Mouse (Mus musculus) ovary, postnatal 14 days (tissue): ENCODE results near the gene Slc38a10.

Experiments used
- DNase-seq: peaks from one replicate; pipeline ENCODE4 v3.0.0; 2022; ENCODE audit warnings: low spot score

Slc38a10 gene

DNA sequence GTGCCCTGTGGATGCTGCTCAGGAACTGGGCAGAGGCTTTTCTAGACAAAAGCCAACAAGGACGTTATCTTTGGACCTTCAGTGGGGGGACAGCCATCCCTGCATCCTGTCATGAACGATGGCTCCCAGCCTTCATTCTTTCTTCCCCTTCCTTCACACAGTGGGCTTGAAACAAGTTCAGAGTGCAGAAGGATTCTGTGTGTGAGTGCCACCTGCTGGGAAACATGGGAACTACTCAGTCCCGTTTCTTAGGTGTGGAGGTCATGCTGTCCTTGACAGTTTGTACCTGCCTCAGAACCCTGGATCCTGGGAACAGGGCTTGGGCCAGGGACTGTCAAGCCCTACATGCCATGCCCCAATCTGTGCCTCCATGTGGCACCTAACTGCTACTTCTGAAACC lies 50.1 kb downstream of the Slc38a10 start:
- peak; percentile 51 for DNase-seq

DNA sequence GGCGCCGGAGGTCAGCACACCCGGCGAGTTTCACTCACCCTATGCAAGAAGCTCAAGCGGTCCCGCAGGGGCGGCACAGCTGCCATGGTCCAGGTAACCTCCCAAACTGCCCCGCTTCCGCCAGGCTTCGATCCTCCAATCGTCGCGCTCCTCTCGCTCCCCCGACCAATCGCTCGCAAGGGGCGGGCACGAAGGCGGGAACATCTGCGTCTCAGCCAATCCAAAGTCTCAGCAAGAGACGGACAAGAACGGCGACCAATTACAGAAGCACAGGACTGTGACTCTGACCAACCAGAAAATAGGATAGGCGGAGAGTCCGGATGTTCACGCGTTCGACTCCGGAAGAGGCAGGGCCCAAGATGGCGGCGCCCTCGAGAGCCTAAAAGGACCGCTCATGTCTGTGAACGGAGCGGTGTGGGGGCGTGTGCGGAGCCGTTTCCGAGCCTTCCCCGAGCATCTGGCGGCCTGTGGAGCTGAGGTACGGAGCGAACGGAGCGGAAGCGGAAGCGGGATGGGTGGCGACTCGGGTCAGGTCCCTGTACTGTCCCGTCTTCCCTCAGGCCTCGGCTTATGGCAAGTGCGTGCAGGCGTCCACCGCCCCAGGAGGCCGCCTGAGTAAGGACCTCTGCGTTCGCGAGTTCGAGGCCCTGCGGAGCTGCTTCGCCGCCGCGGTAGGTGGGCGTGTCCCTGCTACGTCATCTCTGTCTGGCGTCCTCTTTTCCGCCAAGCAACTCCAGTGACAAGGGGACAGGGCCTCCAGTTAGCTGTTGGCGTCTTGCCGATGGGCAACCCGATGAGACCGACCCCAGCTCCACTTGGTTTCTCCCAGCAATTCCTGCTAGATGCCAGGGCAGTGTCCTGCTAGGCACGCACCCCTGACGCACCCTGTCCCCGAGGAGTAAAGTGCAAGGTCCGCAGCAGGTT lies 52.3 kb downstream of the Slc38a10 start, which contains the start of the genes Tepsin and Ndufaf8:
Gene Tepsin, minus strand, starts transcription at position 144 of the 924 bp plus-strand sequence.
Gene Ndufaf8, plus strand, starts transcription at position 341 of the 924 bp plus-strand sequence.
- DNase-seq = peak; percentile 100

DNA sequence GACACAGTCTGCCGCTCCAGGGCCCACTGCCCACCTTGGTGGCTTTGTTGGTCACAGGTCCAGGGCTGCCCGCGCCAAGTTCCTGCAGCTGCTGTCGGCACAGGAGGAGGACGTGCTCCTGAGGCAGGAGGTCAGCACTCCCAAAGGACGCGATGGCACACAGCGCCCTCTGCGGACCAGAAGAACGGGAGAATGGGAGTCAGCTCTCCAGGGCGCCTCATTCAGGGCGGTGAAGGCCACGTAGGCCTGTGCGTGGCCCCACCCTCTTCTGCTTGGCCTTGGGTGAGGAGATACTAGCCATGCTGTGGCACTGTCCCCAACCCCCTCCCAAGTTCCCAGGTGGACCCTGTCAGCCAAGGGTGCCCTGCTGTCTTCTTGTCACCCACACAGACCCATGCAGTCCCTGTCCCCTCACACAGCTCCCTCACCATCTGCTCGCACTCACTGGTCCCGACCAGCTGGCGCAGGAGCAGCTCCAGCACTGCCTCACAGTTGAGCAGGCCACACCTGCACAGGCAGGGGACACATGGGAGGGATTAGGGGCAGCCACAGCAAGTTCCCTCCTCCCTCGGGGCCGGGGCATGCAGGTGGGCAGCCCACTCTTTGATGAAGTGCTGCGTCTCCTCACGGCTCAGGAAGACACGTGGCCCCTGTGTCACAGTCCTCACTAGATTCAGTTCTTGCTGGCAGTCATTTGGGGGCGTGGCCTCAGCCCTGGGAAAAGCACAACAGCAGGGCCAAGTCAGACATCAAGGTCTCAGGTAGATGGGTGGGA lies 58.1 kb downstream of the Slc38a10 start:
- DNase-seq = no peak

DNA sequence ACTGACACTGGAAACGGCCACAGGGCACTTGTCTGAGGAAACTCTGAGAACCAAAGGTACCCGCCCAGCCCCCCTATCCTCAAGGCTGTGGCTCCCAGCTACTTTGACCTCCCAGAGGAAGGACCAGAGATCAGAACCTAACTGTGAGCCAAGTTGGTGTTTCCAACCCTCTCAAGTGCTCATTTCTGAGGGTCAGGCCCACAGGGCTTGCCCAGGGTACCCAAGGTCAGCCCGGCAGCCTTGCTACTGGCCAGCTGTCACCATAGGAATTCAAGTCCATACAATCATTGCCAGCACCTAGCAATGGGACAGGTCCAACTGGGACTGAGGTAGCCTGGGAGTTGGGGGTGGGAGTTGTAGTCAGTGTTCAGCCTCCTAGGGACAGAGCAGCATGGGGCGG lies 60.5 kb downstream of the Slc38a10 start:
- no peak for DNase-seq

DNA sequence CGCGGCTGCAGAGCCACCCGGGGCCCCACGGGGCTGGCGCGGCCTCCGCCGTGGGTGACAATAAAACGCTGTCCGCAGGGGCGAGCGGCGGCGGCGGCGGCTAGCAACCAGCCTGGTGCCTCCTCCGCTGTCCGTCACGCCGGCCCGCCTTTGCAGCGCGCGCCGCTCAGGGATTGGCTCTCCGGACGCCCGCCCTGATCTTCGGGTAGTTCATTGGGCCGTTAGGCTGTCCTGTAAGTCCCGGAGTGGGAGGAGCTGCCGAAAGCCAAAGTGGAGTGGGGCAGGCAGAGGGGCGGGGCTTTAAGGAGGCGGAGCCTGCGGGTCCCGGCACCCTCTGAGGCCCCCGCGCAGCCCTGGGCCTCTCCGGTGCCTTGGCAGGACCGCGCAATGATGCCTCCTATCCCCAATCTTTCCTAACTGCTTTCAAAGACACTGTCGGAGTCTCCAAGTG lies 64.4 kb downstream of the Slc38a10 start, which contains the start of gene Cep131:
Gene Cep131, minus strand, starts transcription at position 126 of the 451 bp plus-strand sequence.
- peak; percentile 94 for DNase-seq

DNA sequence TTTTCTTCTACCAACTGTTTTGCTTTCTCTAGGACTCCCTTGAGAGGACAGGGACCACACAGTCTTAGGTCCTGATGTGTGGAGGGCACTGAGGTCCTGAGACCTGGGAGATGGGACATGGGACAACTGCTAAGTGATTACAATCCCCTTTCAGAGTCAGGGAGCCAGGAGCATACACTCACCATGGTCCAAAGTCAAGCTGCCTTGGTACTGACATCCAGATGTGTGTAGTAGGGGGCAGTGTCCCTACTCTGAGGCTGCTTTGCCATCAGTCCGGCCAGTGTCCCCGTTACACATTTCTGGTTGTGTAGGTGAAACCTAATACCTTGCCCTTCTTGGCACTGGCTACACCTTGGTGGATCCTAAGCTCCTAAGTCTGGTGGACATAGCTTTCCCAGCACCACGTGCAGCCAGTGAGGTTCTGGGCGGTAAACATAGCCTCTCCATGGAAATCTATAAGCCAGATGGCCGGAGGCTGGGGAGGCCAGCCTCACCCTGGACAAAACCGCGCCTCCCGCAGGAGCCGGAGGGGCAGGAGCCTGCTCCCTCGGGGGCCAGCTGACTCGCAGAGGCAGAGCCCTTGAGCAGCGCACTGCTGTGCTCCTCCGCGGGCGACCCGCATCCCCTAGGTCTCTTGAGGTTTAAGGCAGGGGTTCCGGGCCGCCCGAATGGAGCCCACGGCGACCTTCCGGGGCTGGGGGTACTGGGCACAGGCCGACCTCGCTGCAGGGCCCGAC lies 65.1 kb downstream of the Slc38a10 start:
- DNase-seq = peak; percentile 24

DNA sequence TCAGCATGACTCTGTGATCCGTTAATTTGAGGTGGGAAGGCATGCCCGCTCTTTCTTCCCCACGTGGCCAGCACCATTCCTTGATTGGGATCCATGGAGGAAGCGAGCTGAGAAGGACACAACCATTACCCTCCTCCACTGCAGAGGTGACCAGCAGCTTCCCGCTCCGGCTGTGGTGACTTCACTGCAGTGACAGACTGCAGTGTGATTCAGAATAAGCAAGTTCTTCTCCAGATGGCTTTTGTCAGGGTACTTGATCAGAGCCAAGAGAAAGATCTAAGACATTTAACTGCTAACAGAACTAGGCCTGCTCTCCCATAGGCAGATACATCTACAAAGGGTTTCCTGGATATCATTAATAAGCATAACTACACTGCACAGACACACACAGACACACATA lies 70.9 kb downstream of the Slc38a10 start:
- DNase-seq = no peak

DNA sequence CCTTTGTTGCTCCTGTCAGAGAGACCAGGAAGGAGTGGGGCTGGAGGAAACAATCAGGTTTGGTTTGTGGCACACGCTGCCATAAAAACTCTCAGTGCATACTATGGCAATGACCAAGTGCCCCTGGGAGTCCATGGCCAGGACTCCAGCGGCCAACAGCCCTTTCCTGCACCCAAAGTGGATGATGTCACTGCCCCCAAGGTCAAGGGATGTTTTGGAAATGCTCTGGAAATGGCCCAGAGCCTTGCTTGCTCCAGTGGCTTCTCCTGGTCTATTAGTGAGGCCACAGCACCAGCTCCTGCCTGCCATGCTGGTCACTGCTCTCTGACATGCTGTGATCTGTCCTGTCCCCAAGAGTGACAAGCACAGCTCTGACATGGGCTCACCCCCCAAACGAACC lies 75.0 kb downstream of the Slc38a10 start:
- DNase-seq = no peak

DNA sequence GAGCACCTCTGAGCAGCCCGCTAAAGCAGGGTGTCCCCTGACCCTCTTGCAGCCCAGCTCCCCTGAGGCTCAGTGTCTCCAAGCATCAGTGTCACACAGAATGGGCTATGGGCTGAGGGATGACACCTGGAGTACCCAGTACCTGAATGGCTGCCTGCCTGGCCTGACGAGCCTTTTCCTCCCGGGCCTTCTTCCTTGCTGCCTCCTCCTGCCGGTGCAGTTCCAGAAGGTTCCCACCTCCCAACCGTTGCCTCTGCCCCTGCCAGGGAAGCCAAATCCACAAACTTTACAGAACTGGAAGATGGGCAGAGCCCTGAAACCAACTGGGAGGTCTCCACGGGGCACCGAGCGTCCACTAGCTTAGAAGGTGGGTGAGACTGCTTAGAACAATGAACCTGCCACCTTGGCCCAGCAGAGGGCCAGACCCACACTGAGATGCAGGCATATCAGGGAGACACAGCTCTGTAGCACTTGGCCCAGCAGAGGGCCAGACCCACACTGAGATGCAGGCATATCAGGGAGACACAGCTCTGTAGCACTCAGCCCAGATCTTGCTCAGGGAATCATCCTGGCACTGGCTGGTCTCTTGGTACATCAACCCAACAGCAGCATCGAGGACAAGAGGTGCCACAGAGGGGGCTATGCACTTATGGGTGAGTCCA lies 78.0 kb downstream of the Slc38a10 start:
- DNase-seq = no peak

DNA sequence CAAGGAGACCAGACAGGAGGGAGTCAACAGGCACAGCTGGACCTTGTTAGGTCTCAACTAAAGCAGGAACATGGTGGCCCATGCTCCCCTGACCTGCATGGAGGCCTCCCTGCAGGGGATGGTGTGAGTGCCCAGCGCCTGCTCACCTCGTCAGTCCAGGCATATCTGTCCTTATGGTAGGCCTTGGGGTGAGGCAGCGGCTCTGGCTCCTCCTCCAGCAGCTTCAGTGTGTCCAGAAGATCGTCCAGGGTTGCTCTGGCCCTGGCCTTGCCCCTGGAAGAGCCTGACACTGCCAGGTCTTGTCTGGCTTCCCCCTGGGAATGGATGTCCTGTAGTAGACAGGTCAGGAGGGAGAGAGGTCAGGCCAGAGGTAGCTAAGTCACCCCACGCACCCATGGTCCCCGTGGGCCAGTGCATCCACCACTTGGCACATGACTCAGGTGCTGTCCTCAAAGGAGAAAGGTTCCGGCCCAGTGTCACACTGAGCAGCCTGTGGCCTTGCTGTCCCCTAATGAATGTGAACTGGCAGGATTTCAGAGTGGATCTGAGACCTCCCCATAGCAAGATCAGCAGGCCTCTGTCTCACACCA lies 79.3 kb downstream of the Slc38a10 start:
- DNase-seq = no peak

DNA sequence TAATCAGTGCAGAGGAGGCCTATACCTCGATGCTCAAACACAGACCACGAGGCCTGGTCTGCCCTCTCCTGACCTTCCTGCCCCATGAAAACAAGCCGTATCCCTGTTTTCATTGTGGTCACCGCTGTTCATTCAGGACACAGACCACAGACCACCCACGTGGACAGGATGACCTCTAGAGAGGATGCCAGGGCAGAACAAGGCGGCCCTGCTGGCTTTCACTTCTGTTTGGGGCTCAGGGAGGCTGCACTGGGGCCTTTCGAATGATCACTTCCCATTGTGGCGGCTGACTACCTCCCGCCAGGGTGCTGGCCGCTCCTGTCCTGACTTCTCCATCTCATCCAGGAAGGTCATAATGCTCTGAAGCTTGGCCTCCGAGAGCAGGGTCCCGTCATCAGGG lies 80.1 kb downstream of the Slc38a10 start:
- DNase-seq = no peak

DNA sequence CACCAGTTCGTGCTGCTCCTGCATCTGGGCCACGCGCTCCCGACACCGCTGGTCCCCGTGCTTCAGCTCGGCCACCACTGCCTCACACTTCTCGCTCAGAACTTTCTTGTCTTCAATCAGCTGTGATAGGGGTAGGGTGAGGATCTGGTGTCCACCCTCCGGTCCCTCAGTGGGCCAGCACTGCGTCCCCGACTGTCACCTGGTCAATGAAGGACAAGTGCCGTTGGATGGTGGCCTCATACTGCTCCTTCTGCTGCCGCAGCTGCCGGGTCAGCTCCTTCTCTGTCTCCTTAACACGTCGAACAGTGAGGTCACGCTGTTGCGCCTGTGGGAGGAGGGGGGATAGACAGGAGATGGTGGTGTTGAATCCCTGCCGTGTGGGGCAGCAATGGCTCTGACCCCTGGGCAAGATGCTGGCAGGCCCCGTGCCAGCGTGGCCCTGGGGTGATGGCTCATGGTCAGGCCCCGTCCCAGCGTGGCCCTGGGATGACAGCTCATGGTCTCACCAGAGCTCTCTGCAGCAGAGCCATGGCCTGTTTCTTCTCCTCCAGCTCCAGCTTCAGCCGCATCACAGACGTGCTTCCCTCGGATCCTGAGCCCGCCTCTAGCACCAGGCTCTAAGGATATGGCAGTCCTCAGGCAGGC lies 80.7 kb downstream of the Slc38a10 start:
- no peak for DNase-seq

DNA sequence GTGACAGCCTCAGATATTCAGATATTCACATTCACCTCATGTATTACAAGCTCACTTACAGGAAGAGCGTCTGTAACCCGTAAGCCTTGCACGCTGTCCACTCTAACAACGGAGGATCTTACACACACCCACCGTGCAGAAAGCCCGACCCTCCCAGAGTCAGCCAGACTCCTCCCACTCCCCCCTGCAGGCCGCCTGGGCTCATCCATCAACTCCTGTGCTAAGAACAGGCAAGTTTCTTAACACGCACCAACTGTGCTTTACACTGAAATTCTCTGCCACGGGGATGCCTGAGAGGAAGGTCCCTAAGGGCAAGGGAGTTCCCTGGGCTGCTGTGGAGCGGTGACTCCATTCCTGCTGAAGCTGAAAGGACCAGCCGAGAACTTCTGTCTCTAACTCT lies 81.9 kb downstream of the Slc38a10 start:
- no peak for DNase-seq

DNA sequence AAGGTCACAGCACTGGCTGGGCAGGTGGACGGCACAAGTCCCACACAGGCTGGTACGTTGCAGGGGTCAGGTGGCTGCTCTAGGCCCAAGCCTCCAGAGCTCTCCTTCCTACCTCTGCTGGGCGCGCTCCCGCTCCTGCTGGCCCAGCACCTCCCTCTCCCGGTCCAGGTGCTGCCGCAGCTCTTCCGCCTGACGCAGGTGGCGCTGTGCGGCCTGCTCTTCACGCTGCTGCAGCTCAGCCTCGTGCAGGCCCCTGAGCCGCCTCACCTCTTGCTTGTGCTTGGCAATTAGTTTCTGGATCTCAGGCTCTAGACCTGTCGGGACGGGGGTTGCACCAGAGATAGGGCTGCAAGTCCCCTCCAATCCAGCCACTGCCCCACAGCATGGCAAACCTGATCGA lies 83.3 kb downstream of the Slc38a10 start:
- no peak for DNase-seq

DNA sequence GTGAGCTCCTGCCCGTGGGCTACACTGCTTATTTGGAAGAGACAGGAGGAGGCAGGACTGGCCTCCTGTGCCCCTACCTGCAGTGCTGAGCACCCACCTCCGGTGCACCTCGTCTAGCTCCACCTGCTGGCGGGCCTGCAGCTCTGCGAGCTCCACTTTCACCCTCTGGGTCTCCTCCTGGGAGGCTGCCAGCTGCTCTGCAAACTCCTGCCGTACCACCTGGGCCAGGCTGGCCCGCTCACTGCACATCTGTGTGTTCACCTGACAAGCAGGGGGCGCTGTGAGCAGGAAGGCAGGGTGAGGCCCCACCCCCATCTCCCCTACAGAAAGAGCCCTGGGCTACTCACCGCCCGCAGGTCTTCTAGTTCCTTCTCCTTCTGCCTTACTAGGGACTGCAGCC lies 85.9 kb downstream of the Slc38a10 start:
- peak; percentile 58 for DNase-seq

DNA sequence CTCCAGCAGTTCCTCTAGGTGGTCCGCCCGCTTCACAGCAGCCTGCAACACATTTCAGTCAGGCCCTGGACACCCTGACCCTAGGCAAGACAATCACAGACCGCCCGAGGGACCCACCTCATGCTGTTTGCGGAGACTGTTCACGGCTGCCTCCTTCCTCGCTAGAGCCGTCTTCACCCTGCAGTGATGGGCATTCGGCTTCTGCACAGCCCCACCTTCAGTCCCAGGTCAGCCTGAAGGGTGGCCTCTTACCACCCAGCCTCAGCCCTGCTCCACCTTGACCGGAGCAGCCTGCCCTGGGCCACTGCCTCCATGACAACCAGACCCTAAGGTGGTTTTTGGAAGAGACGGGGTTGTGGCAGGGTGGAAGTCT lies 86.5 kb downstream of the Slc38a10 start:
- no peak for DNase-seq

DNA sequence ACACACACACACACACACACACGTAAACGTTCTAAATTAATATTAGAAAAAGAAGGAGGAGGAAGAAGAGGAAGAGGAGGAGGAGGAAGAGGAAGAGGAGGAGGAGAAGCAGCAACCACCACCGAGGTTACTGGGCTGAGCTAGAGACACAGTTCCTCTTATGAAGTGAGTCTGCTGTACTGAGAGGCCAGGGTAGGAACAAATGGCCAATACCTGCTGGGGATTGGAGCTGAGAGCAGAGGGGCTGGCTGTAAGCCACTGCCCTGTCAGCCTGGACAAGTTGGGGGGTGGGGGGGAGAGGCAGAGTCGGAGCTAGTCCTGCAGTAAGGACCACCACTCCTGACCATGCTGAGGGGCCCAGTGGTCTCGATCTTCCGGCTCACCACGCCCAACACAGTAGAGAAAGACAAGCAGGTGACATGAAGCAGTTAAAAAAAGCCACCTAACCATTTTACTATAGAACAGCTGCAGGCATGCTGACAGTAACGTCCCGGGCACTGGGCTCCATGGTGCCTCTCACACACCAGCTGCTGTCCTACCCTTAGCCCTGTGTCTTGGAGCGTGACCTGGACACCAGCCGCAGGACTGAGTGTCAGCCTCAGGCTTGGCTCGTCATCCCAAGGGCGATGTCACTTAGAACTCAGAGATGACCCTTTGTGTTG lies 87.0 kb downstream of the Slc38a10 start:
- no peak for DNase-seq

DNA sequence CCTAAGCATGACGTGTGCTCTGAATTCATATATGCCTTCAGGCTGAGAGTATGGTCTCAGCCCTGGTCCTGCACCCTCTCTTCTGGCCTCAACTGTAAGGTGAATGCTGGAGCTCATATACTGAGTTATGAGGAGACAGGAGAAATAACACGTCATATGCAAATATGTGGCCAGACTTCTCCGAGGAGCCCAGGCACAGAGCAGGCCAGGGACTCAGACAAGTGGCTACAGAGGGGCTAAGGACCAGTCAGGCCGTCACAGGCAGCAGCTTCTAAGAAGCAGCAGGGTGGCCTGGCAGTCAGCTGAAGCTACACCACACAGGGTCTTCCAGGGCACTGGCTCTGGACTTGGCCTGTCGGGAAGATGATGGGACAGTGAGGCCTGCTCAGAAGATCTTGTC lies 87.8 kb downstream of the Slc38a10 start:
- DNase-seq = no peak

DNA sequence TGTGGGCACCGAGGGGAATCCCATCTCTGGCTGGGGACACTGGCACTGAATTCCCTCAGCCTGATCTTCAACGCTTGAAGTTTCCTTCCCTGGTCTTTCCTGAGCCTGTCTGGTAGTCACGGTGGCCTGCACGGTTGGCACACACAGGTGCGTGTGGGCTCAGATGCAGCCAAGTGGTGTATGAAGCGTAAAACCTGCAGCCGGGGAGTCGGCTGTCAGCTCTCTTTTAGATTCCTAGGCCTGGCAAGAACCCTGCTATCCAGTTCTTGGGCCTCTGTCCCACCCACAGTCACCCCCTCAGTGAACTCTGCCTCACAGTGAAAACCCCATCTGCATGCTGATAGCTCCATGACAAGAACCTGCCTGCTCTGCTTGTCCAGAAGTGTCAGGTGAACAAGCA lies 90.5 kb downstream of the Slc38a10 start:
- no peak for DNase-seq
